Mouse (Mus musculus): Measurements from ENCODE around the gene Mesd.
A peak's percentile ranks its signal among the peaks of the same experiment; 100 is the strongest.
"Not testable (repeated sequence)": the region's sequence is repeated elsewhere in the genome, so short reads cannot be mapped to it uniquely, and the experiment has no call there.

Mesd gene

GRCm38 (mm10) chr7:83878676-83879448 is 5.4 kb upstream of the Mesd start:
- peak; percentile 45 for DNase-seq (ENCODE audit: low read depth, low spot score)

- DNase-seq (ENCODE audit: low read depth, low spot score) = no peak
These were observed 2.1 kb upstream of the Mesd start for GRCm38 (mm10) chr7:83882150-83882632.

- peak; percentile 18 for DNase-seq (ENCODE audit: low read depth, low spot score)
These were observed 1.5 kb upstream of the Mesd start for GRCm38 (mm10) chr7:83882633-83883275.

- DNase-seq (ENCODE audit: low read depth, low spot score) = peak; percentile 26
These were observed 818 bp upstream of the Mesd start for GRCm38 (mm10) chr7:83883276-83884020.

GRCm38 (mm10) chr7:83884921-83885532 is 761 bp downstream of the Mesd start:
- DNase-seq (ENCODE audit: low read depth, low spot score) = peak; percentile 14

GRCm38 (mm10) chr7:83885835-83886234 is 1.6 kb downstream of the Mesd start:
- DNase-seq (ENCODE audit: low read depth, low spot score) = no peak

- DNase-seq (ENCODE audit: low read depth, low spot score) = no peak
These were observed 2.3 kb downstream of the Mesd start for GRCm38 (mm10) chr7:83886366-83887129.

- no peak for DNase-seq (ENCODE audit: low read depth, low spot score)
These were observed 5.1 kb downstream of the Mesd start for GRCm38 (mm10) chr7:83889383-83889782.

- not testable (repeated sequence) for DNase-seq (ENCODE audit: low read depth, low spot score)
These were observed 5.7 kb downstream of the Mesd start for GRCm38 (mm10) chr7:83889946-83890345.

- DNase-seq (ENCODE audit: low read depth, low spot score) = peak; percentile 99
These were observed 7.4 kb downstream of the Mesd start for GRCm38 (mm10) chr7:83891433-83892332.

GRCm38 (mm10) chr7:83892333-83892669 is 8.0 kb downstream of the Mesd start:
- DNase-seq (ENCODE audit: low read depth, low spot score) = no peak

GRCm38 (mm10) chr7:83894348-83894747 is 10.1 kb downstream of the Mesd start:
- DNase-seq (ENCODE audit: low read depth, low spot score) = no peak

- DNase-seq (ENCODE audit: low read depth, low spot score) = no peak
These were observed 11.9 kb downstream of the Mesd start for GRCm38 (mm10) chr7:83896077-83896740.

- no peak for DNase-seq (ENCODE audit: low read depth, low spot score)
These were observed 14.0 kb downstream of the Mesd start for GRCm38 (mm10) chr7:83898267-83898666.

GRCm38 (mm10) chr7:83900519-83900918 is 16.3 kb downstream of the Mesd start:
- no peak for DNase-seq (ENCODE audit: low read depth, low spot score)

GRCm38 (mm10) chr7:83901425-83901824 is 17.2 kb downstream of the Mesd start:
- no peak for DNase-seq (ENCODE audit: low read depth, low spot score)

- DNase-seq (ENCODE audit: low read depth, low spot score) = no peak
These were observed 18.3 kb downstream of the Mesd start for GRCm38 (mm10) chr7:83902296-83903145.

- DNase-seq (ENCODE audit: low read depth, low spot score) = no peak
These were observed 20.6 kb downstream of the Mesd start for GRCm38 (mm10) chr7:83904831-83905230.

- no peak for DNase-seq (ENCODE audit: low read depth, low spot score)
These were observed 27.6 kb downstream of the Mesd start for GRCm38 (mm10) chr7:83911909-83912308.
